Mouse (Mus musculus) heart, adult 2 months (tissue): Measurements from ENCODE around the gene Tenm3. TPM values are rescaled to one million over a fixed set of nuclear protein-coding genes. Genes with fewer than 3 reads are reported as not detected.

Experiments
- DNase-seq, 2 experiments: peaks; one replicate each; pipeline ENCODE4 v3.0.0; 2021
- H3K27ac ChIP-seq: fragments of 200-600 bp; 2 replicates; pipeline ENCODE4 v1.8.1; 2022
- H3K27me3 ChIP-seq: fragments of 200-500 bp; 2 replicates; pipeline ENCODE4 v1.6.1; 2012; ENCODE audit warnings: mild to moderate bottlenecking, low read length, inconsistent platforms, mixed read lengths; ENCODE audit not compliant: control insufficient read depth, insufficient read depth
- H3K36me3 ChIP-seq: fragments of 200-500 bp; 2 replicates; pipeline ENCODE4 v1.6.1; 2012; ENCODE audit warnings: low read length, inconsistent platforms; ENCODE audit not compliant: control insufficient read depth, insufficient read depth
- H3K4me1 ChIP-seq: fragments of 200-500 bp; 2 replicates; pipeline ENCODE4 v1.6.1; 2011; ENCODE audit warnings: low read length; ENCODE audit not compliant: control insufficient read depth, insufficient read depth
- H3K4me3 ChIP-seq: fragments of 200-600 bp; 2 replicates; pipeline ENCODE4 v1.8.1; 2022
- H3K79me2 ChIP-seq: fragments of 200-500 bp; replicated peaks from 2 replicates; pipeline ENCODE4 v1.6.1; 2012; ENCODE audit warnings: mild to moderate bottlenecking, inconsistent platforms, low read length, moderate library complexity, mixed read lengths; ENCODE audit not compliant: control insufficient read depth, insufficient read depth
- H3K9ac ChIP-seq: fragments of 200-500 bp; 2 replicates; pipeline ENCODE4 v1.6.1; 2012; ENCODE audit warnings: low read depth, mild to moderate bottlenecking, control low read depth, inconsistent platforms, low read length, mixed read lengths
- CTCF ChIP-seq: fragments of 200-600 bp; IDR thresholded peaks from 2 replicates; pipeline ENCODE4 v1.8.1; 2022; ENCODE audit warnings: antibody characterized with exemption, mild to moderate bottlenecking, moderate library complexity
- EP300 ChIP-seq: fragments of 200-500 bp; IDR thresholded peaks from 2 replicates; pipeline ENCODE4 v1.6.1; 2011; ENCODE audit warnings: low read depth, low read length, control low read depth; ENCODE audit not compliant: insufficient read depth
- POLR2A ChIP-seq: fragments of 200-500 bp; IDR thresholded peaks from 2 replicates; pipeline ENCODE4 v1.6.1; 2011; ENCODE audit warnings: mild to moderate bottlenecking, low read depth, low read length, control low read depth; ENCODE audit not compliant: insufficient read depth
- WGBS: fragments of 180-500 bp; shearing (Covaris S2); methylation state at CpG from one replicate; pipeline ENCODE4 v1.1.7; 2018; 5-methylcytosine and 5-hydroxymethylcytosine counted together
- intact Hi-C: fragments of 180-260 bp; cut with DNase I; formaldehyde crosslinking; loops from one replicate; pipeline ENCODE4 v1.15.1; 2025
- polyA plus RNA-seq: library from polyadenylated mRNA; depleted of rRNA; stranded (reverse); fragments of >200 nt; gene quantifications from 2 replicates; pipeline ENCODE4 v1.2.3, GENCODE M21; 2012
- total RNA-seq, 2 experiments: library from RNA; stranded (reverse); gene quantifications; 2 replicates each; pipeline ENCODE4 v1.2.3; 2021

Gene Tenm3
- total and polyA plus RNA-seq, 3 experiments = 2.0 to 3.8 (median 2.2) TPM

DNA sequence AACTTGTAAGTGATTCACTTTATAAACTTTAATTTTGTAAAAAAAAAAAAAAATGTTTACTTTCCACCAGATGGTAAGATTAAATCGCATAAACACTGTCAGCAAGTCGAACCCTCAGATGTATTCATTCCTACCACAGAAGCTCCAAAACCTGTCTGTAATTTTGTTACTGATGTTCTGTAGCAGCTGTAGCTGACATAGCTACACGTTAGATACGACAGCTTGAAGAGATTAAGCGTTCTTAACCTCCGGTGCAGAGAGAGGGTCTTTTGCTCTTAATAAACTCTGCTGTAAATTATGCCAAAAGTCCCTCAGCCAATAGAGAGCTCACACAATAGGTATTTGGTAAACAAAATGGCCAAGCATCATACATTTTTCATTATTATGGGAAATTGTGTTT is 23.8 kb downstream of the Tenm3 start:
- TF ChIP-seq EP300 = no peak
- no peak for TF ChIP-seq CTCF
- TF ChIP-seq POLR2A = no peak
- intact Hi-C loops = no loop called here
- WGBS = 66% methylated on average over 6 of the region's 6 CpGs

DNA sequence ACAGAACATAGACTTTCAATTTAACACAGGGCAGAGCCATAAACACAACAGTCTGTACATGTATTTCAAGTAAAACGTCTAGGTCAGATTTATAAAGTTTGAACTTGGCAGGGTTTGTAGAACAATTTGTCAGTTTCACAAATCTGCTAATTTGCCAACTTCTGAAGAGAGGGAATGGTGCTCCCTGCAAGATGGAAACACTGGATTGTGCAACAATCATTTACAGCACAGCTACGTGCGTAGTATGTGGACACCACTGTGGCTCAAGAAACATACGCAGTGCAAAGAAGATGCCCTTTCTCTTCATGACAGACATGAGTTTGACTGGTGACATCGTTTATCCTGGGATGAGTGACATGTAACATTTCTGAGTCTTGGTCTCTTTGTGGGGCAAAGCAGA is 24.4 kb downstream of the Tenm3 start:
- no peaks in the 10 kb centered on the region for H3K27me3 ChIP-seq
- intact Hi-C loops = no loop called here
- no peaks in the 10 kb centered on the region for H3K79me2 ChIP-seq
- H3K27ac ChIP-seq = no peak overlapping the region
- no peak overlapping the region for H3K4me3 ChIP-seq
- WGBS = 74% methylated on average over 5 of the region's 5 CpGs
- no peaks in the 10 kb centered on the region for H3K36me3 ChIP-seq
- no peak for TF ChIP-seq POLR2A
- no peak for TF ChIP-seq EP300
- TF ChIP-seq CTCF = no peak
- DNase-seq = no peak
- H3K4me1 ChIP-seq = no peaks in the 10 kb centered on the region
- H3K9ac ChIP-seq = no peak overlapping the region

More for the DNA sequence above, 23.8 kb downstream of the Tenm3 start:
- no peak overlapping the region for H3K27ac ChIP-seq
- no peaks in the 10 kb centered on the region for H3K79me2 ChIP-seq
- no peaks in the 10 kb centered on the region for H3K27me3 ChIP-seq
- no peak for DNase-seq
- no peak overlapping the region for H3K4me3 ChIP-seq
- no peaks in the 10 kb centered on the region for H3K4me1 ChIP-seq
- no peak overlapping the region for H3K9ac ChIP-seq
- H3K36me3 ChIP-seq = no peaks in the 10 kb centered on the region

DNA sequence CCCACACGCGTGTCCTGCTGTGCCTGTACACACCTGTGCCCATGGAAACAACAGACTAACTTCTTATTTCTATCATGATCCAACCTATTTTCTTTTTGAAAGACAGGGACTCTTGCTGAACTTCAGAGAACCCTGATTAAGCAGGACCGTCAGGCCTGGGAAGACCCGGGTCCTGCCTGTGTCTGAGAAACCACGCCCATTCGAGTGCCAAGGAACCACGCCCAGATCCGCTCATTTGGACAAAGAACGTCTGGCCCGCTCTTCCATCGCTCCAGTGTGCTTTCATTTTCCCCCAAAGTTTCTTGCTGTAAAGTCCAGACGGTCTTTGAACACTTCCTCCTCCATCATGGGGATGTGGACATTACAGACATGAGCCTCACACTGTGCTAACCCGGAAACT is 26.8 kb downstream of the Tenm3 start:
- H3K4me3 ChIP-seq = no peak overlapping the region

DNA sequence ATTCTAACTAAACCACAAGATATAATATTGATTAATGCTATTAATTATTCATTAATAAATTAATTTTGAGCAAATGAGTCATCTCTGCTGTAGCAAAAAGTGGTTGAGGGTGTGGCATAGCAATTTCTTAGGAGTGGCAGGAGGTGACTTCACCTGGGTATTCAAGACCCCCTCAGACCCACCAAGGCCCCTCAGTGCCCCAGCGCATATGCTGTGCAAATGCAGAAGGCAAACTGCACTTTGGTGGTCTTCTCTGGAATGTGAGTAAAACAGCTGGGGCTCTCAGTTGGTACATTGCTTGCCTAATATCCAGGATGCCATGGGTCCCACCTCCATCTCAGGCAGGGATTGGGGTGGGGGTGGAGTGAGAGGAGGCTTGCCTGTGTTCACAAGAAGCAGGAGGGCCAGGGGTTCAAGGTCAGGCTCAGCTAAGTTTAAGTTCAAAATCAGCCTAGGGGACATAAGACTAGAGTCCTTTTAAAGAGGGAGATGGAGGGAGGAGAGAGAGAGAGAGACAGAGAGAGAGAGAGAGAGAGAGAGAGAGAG is 31.5 kb downstream of the Tenm3 start:
- 94% methylated on average over 1 of the region's 1 CpGs for WGBS
- Histone ChIP-seq H3K36me3 (no peaks in the 10 kb centered on the region), H3K4me3 (no peak overlapping the region), H3K4me1 (no peaks in the 10 kb centered on the region), H3K9ac (no peak overlapping the region), H3K27me3 (no peaks in the 10 kb centered on the region), H3K79me2 (no peaks in the 10 kb centered on the region), H3K27ac (no peak overlapping the region)
- intact Hi-C loops = no loop called here
- TF ChIP-seq CTCF = no peak
- TF ChIP-seq EP300 = no peak
- no peak for TF ChIP-seq POLR2A
- no peak for DNase-seq

More for the DNA sequence above, 26.8 kb downstream of the Tenm3 start:
- no peak for TF ChIP-seq POLR2A
- no peak for TF ChIP-seq EP300
- TF ChIP-seq CTCF = no peak
- no peaks in the 10 kb centered on the region for H3K79me2 ChIP-seq
- 63% methylated on average over 13 of the region's 13 CpGs for WGBS
- DNase-seq = peak in 1 of 2 experiments; percentile 6
- intact Hi-C loops = no loop called here
- H3K9ac ChIP-seq = no peak overlapping the region
- no peak overlapping the region for H3K27ac ChIP-seq
- no peaks in the 10 kb centered on the region for H3K36me3 ChIP-seq
- no peaks in the 10 kb centered on the region for H3K27me3 ChIP-seq
- no peaks in the 10 kb centered on the region for H3K4me1 ChIP-seq

DNA sequence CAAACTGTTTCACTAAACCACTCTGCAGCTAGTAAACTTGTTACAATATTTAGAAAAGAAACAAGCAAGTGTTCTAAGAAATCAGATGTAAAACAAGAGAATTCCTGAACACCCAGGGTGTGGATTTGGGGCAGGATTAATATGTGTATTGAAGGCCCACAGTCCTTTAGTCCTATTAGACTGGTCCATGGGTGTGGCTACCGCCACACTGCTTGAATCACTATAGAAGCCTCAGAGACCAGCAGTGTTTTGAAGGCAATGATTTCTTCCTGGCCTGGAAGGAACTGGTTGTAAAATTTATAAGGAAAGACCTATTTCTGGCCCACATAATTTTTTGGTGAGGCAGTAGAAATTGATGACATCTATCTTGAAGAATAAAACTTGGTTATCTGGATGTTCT is 33.1 kb downstream of the Tenm3 start:
- 95% methylated on average over 1 of the region's 1 CpGs for WGBS
- no peak overlapping the region for H3K27ac ChIP-seq
- H3K79me2 ChIP-seq = no peaks in the 10 kb centered on the region
- H3K4me3 ChIP-seq = no peak overlapping the region
- no peak for TF ChIP-seq CTCF
- no peak for TF ChIP-seq POLR2A
- no peak for TF ChIP-seq EP300
- H3K36me3 ChIP-seq = no peaks in the 10 kb centered on the region
- intact Hi-C loops = no loop called here
- DNase-seq = no peak
- H3K4me1 ChIP-seq = no peaks in the 10 kb centered on the region
- H3K27me3 ChIP-seq = no peaks in the 10 kb centered on the region
- no peak overlapping the region for H3K9ac ChIP-seq

DNA sequence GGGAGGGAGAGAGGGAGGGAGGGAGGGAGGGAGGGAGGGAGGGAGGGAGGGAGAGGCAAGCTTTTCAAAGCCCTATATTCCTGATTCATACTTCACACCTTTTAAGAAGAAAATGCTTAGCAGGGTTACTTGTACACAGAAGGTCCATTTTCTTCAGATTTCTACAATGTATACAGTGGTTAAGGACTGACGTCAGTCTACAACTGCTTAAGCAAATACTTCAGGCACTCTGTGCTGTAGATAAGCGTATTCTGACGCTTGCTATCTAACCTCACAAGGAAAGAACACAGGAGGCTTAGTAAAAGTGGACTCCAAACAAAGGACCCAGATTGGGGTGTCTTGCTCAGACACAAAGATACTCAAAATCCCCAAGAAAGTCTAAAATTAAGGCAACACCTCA is 34.6 kb downstream of the Tenm3 start:
- DNase-seq = no peak
- intact Hi-C loops = no loop called here
- no peaks in the 10 kb centered on the region for H3K27me3 ChIP-seq
- WGBS = 33% methylated on average over 3 of the region's 3 CpGs
- no peaks in the 10 kb centered on the region for H3K4me1 ChIP-seq
- H3K4me3 ChIP-seq = no peak overlapping the region
- no peak for TF ChIP-seq EP300
- no peak for TF ChIP-seq CTCF
- TF ChIP-seq POLR2A = no peak
- no peaks in the 10 kb centered on the region for H3K79me2 ChIP-seq
- H3K36me3 ChIP-seq = no peaks in the 10 kb centered on the region
- H3K9ac ChIP-seq = no peak overlapping the region
- no peak overlapping the region for H3K27ac ChIP-seq
